Mouse (Mus musculus): ENCODE data around the gene Pex5. TPM values are rescaled to one million over a fixed set of nuclear protein-coding genes. Genes with fewer than 3 reads are reported as not detected.
"Not testable (repeated sequence)": the region's sequence is repeated elsewhere in the genome, so short reads cannot be mapped to it uniquely, and the experiment has no call there.

Gene Pex5
- total RNA-seq, 2 experiments from 2014 or later = 89.5 to 96.9 TPM

- no peak for DNase-seq
These were observed 13.1 kb upstream of the Pex5 start for GRCm38 (mm10) chr6:124427791-124428576.

- DNase-seq = no peak
These were observed 12.4 kb upstream of the Pex5 start for GRCm38 (mm10) chr6:124427289-124427688.

- peak; percentile 41 to 45 for DNase-seq
These were observed 11.7 kb upstream of the Pex5 start for GRCm38 (mm10) chr6:124426604-124427003.

GRCm38 (mm10) chr6:124425523-124425922 lies 10.7 kb upstream of the Pex5 start:
- no peak for DNase-seq

GRCm38 (mm10) chr6:124425042-124425441 lies 10.2 kb upstream of the Pex5 start:
- DNase-seq = peak in 1 of 2 experiments; percentile 41

GRCm38 (mm10) chr6:124424068-124424498 lies 9.2 kb upstream of the Pex5 start:
- no peak for DNase-seq

- DNase-seq = no peak
These were observed 3.8 kb upstream of the Pex5 start for GRCm38 (mm10) chr6:124418686-124419085.

GRCm38 (mm10) chr6:124415347-124416088 lies 651 bp upstream of the Pex5 start:
- peak; percentile 91 to 93 for DNase-seq

GRCm38 (mm10) chr6:124414150-124414926 lies 529 bp downstream of the Pex5 start:
- peak; percentile 43 to 63 for DNase-seq

- no peak for DNase-seq
These were observed 1.1 kb downstream of the Pex5 start for GRCm38 (mm10) chr6:124413770-124414149.

- no peak for DNase-seq
These were observed 6.5 kb downstream of the Pex5 start for GRCm38 (mm10) chr6:124408355-124408754.

GRCm38 (mm10) chr6:124407180-124407579 lies 7.7 kb downstream of the Pex5 start:
- DNase-seq = no peak

GRCm38 (mm10) chr6:124406326-124406725 lies 8.5 kb downstream of the Pex5 start:
- no peak for DNase-seq

- DNase-seq = no peak
These were observed 15.1 kb downstream of the Pex5 start for GRCm38 (mm10) chr6:124399738-124400137.

GRCm38 (mm10) chr6:124394991-124395390 lies 19.9 kb downstream of the Pex5 start:
- not testable (repeated sequence) for DNase-seq

GRCm38 (mm10) chr6:124380142-124380541 lies 34.7 kb downstream of the Pex5 start:
- DNase-seq = no peak

GRCm38 (mm10) chr6:124379331-124379730 lies 35.5 kb downstream of the Pex5 start:
- DNase-seq = peak; percentile 48 to 68

GRCm38 (mm10) chr6:124377494-124378255 lies 37.2 kb downstream of the Pex5 start:
- no peak for DNase-seq

- DNase-seq = no peak
These were observed 38.6 kb downstream of the Pex5 start for GRCm38 (mm10) chr6:124376311-124376710.

GRCm38 (mm10) chr6:124375435-124375884 lies 39.4 kb downstream of the Pex5 start:
- DNase-seq = peak in 1 of 2 experiments; percentile 9

- no peak for DNase-seq
These were observed 40.2 kb downstream of the Pex5 start for GRCm38 (mm10) chr6:124374683-124375082.

Measured in adrenal gland, postnatal 36 days (tissue).